18 mouse cellular contexts compared by ENCODE assay signal in genomic region chr6:94881139-94881538, GRCm38 (mm10).
DNase-seq lines count a peak whose midpoint lies in the region; ATAC-seq and TF ChIP-seq lines count a peak whose summit lies in the region.
"Had no signal": no experiment of that assay in that cellular context is flagged by ENCODE, and none has a peak within 500 bp of the region (broad histone marks: within the 10 kb centered on the region; RNA-seq: fewer than 3 reads in every experiment).

No protein-coding gene starts in this region.

- H3K9me3 ChIP-seq in lung, postnatal 0 days (ENCODE audit: low read length), result no peaks in the 10 kb centered on the region
- H3K9me3 ChIP-seq in intestine, embryonic 15.5 days, result no peaks in the 10 kb centered on the region
- no peaks in the 10 kb centered on the region for H3K9me3 ChIP-seq in stomach, embryonic 14.5 days (ENCODE audit: control insufficient read depth, low read depth, low read length)
- H3K9me3 ChIP-seq: forebrain, embryonic 10.5 days; heart, embryonic 15.5 days; hindbrain, embryonic 10.5 days had no signal

- no peak overlapping the region for H3K4me2 ChIP-seq in lung, postnatal 0 days (replicated peaks; ENCODE audit: low read depth, low read length)
- H3K4me2 ChIP-seq in intestine, embryonic 15.5 days (replicated peaks), result no peak overlapping the region
- H3K4me2 ChIP-seq in stomach, embryonic 14.5 days (replicated peaks; ENCODE audit: low read depth, low read length), result no peak overlapping the region
- H3K4me2 ChIP-seq: heart, embryonic 15.5 days had no signal

- WGBS in lung, postnatal 0 days, result 72% methylated on average over 10 of the region's 10 CpGs
- WGBS in intestine, embryonic 15.5 days, result 65% methylated on average over 10 of the region's 10 CpGs
- 62% methylated on average over 10 of the region's 10 CpGs for WGBS in stomach, embryonic 14.5 days

- no peaks in the 10 kb centered on the region for H3K4me1 ChIP-seq in lung, postnatal 0 days (ENCODE audit: insufficient read depth, low read depth, low read length)
- no peaks in the 10 kb centered on the region for H3K4me1 ChIP-seq in intestine, embryonic 15.5 days (replicated peaks)
- H3K4me1 ChIP-seq in stomach, embryonic 14.5 days (ENCODE audit: control insufficient read depth, insufficient read depth, low read length), result no peaks in the 10 kb centered on the region
- H3K4me1 ChIP-seq: forebrain, embryonic 10.5 days; heart, embryonic 15.5 days; hindbrain, embryonic 10.5 days had no signal

- H3K9ac ChIP-seq in lung, postnatal 0 days (replicated peaks; ENCODE audit: low read depth), result no peak overlapping the region
- no peak overlapping the region for H3K9ac ChIP-seq in intestine, embryonic 15.5 days
- H3K9ac ChIP-seq in stomach, embryonic 14.5 days (replicated peaks; ENCODE audit: low read depth, low read length), result no peak overlapping the region
- H3K9ac ChIP-seq: heart, embryonic 15.5 days; liver, embryonic 14.5 days had no signal

- TF ChIP-seq CTCF in lung, postnatal 0 days (IDR thresholded peaks at IDR 0.05), result no peak

- H3K36me3 ChIP-seq in lung, postnatal 0 days (ENCODE audit: insufficient read depth, low read length), result no peaks in the 10 kb centered on the region
- no peaks in the 10 kb centered on the region for H3K36me3 ChIP-seq in intestine, embryonic 15.5 days
- H3K36me3 ChIP-seq in stomach, embryonic 14.5 days (ENCODE audit: control insufficient read depth, insufficient read depth, low read length), result no peaks in the 10 kb centered on the region
- H3K36me3 ChIP-seq: forebrain, embryonic 10.5 days; heart, embryonic 15.5 days; hindbrain, embryonic 10.5 days had no signal

- no peak for ATAC-seq in lung, postnatal 0 days
- peak; percentile 73 for ATAC-seq in intestine, embryonic 15.5 days
- no peak for ATAC-seq in stomach, embryonic 14.5 days (ENCODE audit: insufficient number of reproducible peaks, insufficient read depth, low FRiP score, low read depth)
- ATAC-seq: inflammation-experienced regulatory T-cells, adult 6 months had no signal

- no peak overlapping the region for H3K27ac ChIP-seq in lung, postnatal 0 days (ENCODE audit: low read length)
- no peak overlapping the region for H3K27ac ChIP-seq in intestine, embryonic 15.5 days
- H3K27ac ChIP-seq in stomach, embryonic 14.5 days (ENCODE audit: low read length), result peak overlapping the region; percentile 18; the same call in 1 of the 2 replicates
- H3K27ac ChIP-seq: forebrain, embryonic 10.5 days; heart, adult 2 months; heart, embryonic 15.5 days; hindbrain, embryonic 10.5 days; liver, embryonic 14.5 days had no signal

- no peak overlapping the region for H3K4me3 ChIP-seq in lung, postnatal 0 days (ENCODE audit: low read depth, low read length)
- no peak overlapping the region for H3K4me3 ChIP-seq in intestine, embryonic 15.5 days (replicated peaks)
- H3K4me3 ChIP-seq in stomach, embryonic 14.5 days (ENCODE audit: low read depth, low read length), result no peak overlapping the region
- H3K4me3 ChIP-seq: forebrain, embryonic 10.5 days; heart, adult 2 months; heart, embryonic 15.5 days; hindbrain, embryonic 10.5 days had no signal

- peak; percentile 13 for DNase-seq in lung, postnatal 0 days (ENCODE audit: low spot score)
- no peak for DNase-seq in lung, postnatal 14 days
- peak; percentile 79 for DNase-seq in fat pad, adult 2 months (ENCODE audit: extremely low read depth, low read depth, low spot score)
- no peak for DNase-seq in heart, postnatal 4 days
- DNase-seq in thymus, postnatal 10 days (ENCODE audit: low spot score in 2 of 2), result no peak
- DNase-seq: adrenal gland, postnatal 25 days; cerebellum, adult 18-20 months; heart, adult 2 months; layer of hippocampus, postnatal 36 days; midbrain, embryonic 14.5 days; thymus, postnatal 14 days had no signal

- no peak for TF ChIP-seq EP300 in lung, postnatal 0 days (IDR thresholded peaks at IDR 0.05)

- H3K27me3 ChIP-seq in lung, postnatal 0 days (replicated peaks; ENCODE audit: insufficient read depth, low read length), result no peaks in the 10 kb centered on the region
- H3K27me3 ChIP-seq in intestine, embryonic 15.5 days (replicated peaks), result no peaks in the 10 kb centered on the region
- no peaks in the 10 kb centered on the region for H3K27me3 ChIP-seq in stomach, embryonic 14.5 days (ENCODE audit: control insufficient read depth, insufficient read depth, low read length)
- H3K27me3 ChIP-seq: heart, embryonic 15.5 days had no signal

Comparison
In these comparisons a context has a peak if more than half of its experiments do, and no peak if none do; other contexts are left out.
1. DNase-seq: peak in lung, postnatal 0 days (single experiment) and fat pad, adult 2 months (single experiment); none in lung, postnatal 14 days (single experiment), heart, postnatal 4 days (single experiment) and thymus, postnatal 10 days (0 of 2).